Mouse (Mus musculus) hindlimb bud, embryonic 11.5 days (tissue): ENCODE measurements around the gene Apobec3.

Experiments used
- DNase-seq: peaks from one replicate; pipeline ENCODE4 v3.0.0-alpha.2; 2012; ENCODE audit warnings: low read depth, low spot score; ENCODE audit errors: extremely low spot score

Gene Apobec3

GRCm38 (mm10) chr15:79947681-79948080 lies 56.2 kb downstream of the Apobec3 start:
- no peak for DNase-seq

- no peak for DNase-seq
Observed at GRCm38 (mm10) chr15:79950250-79951025, 59.0 kb downstream of the Apobec3 start.

- DNase-seq = no peak
Observed at GRCm38 (mm10) chr15:79951226-79951625, 59.8 kb downstream of the Apobec3 start.

GRCm38 (mm10) chr15:79951730-79952503 lies 60.5 kb downstream of the Apobec3 start:
- DNase-seq = no peak

GRCm38 (mm10) chr15:79952504-79953231 lies 61.2 kb downstream of the Apobec3 start:
- no peak for DNase-seq

- DNase-seq = no peak
Observed at GRCm38 (mm10) chr15:79953470-79953869, 62.0 kb downstream of the Apobec3 start.

- no peak for DNase-seq
Observed at GRCm38 (mm10) chr15:79956559-79956958, 65.1 kb downstream of the Apobec3 start.

GRCm38 (mm10) chr15:79958418-79958817 lies 67.0 kb downstream of the Apobec3 start:
- DNase-seq = no peak

GRCm38 (mm10) chr15:79961366-79961921 lies 70.0 kb downstream of the Apobec3 start:
- DNase-seq = no peak

- no peak for DNase-seq
Observed at GRCm38 (mm10) chr15:79962661-79963060, 71.2 kb downstream of the Apobec3 start.

GRCm38 (mm10) chr15:79964376-79964775 lies 72.9 kb downstream of the Apobec3 start:
- no peak for DNase-seq
